Mouse (Mus musculus) ovary, postnatal 10 days (tissue): ENCODE data around the gene Cd82.

Source experiments
- DNase-seq: peaks from one replicate; pipeline ENCODE4 v3.0.0; 2022; ENCODE audit warnings: low spot score

Cd82 gene

DNA sequence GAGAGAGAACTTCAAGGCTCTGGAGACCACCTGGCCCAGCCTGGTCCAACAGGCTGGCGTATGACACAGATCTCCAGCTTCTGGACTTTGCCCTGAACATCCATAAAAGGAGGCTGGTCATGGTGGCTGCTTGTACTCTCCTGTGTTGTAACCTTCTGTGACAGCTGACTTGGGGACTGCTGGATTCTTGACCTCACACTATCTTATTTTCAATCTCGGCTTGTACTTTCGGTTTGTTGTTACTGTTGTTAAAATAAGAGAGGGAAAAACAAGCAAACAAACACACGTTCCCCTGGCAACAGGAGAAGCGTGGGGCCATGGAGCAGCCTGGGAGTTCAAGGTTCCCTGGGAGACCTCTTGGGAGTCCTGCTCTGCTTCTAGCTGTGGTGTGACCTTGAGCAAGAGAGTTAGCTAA, 17.7 kb downstream of the Cd82 start:
- DNase-seq: no peak

DNA sequence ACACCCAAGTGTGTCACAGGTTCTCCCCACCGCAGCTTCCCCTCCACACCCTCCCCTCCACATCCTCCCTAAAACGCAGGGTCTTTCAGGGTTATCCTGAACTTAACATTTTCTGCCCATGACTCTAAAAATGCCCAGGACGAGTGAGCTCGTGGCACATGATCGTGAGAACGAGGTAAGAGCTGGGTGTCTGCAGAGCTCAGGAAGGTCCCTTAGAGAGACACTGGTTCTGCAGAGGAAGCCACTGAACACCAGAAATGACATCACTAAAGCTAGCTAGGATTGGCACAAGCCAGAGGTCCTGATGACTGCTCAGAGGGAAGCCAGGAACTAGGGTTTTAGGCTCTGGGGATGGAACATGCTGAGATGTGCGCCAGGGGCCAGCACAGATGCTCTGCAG, 18.7 kb downstream of the Cd82 start:
- no peak for DNase-seq

DNA sequence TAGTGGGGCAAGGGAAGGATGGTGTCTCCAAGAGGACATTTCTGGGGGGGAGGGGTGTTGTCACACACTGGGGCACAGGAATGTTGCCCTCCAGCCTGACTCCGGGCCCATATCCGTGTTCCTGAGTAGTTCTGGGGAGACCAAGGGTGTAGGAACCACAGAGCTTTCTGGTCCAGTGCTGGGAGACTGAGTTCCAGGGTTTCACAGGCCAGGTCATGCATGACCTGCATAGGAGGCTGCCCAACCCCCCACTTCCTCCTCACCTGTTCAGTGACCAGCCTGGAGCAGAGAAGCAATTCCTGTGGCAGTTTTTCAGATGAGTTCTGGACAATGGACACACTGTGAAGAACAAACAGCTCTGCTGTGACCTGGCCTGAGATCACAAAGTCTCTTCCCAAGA, 19.8 kb downstream of the Cd82 start:
- no peak for DNase-seq

DNA sequence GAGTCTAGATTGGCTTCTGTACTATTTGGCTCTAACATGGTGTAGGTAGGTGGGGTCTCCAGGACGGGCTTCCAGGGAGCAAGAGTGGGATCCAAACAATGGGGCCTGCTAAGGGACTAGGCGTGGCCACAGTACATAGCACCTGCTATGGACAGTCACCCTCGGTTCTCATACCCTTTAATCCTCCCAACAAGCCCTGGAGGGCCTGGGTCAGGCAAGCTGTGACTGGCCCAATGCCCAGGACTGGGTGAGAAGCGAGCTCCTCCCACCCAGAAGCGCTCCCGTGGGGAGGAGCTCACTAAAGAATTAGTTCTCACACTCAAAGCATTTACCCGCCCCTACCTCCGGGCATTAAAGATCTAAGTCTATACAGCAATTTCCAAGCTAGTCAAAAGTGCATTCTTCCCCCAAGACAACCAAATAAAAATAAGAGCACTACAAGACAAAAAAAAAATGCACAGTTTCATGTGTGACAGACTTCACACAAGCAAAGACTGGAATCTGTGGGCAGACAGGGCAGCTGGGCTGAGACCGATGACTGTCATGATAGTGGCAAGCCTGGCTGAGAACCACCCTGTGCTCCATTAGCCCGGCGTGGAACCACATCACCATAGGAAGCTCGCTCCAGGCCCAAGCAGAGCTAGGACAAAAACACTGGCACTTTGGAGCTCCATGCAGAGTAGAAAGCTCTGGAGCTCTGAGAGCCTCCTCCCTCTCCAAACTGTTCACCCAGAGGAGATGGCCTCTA, 23.0 kb downstream of the Cd82 start:
- DNase-seq: no peak

DNA sequence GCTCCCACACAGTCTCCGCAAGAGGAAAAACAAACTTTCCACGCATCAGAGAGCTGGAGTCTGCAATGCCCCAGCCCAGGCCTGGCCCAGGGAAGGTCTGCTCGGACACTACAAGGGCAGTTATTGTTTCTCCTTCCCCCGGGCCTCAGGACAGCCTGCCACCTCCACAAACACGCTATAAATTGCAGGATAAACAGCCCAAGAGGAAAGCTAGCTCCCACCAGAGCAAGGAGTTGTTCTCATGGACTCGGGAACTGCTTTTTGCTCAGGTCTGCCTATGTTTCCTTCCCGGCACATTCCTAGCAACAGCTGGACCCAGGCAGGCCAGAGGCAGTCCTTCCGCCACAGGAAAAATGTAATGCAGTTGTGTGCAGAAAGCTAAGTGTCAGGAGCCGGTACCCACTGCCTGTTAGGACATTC, 23.6 kb downstream of the Cd82 start:
- no peak for DNase-seq

DNA sequence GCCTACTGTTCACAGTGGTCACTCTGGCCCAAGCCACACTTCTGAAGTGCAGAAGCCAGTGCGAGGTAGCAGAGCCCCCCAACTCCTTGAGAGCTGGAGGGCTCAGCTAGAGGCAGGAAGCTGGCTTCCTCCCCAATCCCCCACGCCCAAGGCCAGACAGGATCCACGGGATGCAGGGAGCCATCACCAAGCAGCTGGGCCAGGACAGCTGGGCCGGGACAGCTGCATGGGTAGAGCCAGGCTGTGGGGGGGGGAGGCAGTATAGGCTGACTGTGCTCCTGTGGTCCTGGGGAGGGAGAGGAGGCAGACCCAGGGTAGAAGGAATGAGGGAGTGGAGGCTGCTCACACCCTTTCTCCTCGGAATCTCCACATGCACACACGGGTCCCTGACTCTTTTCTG, 24.6 kb downstream of the Cd82 start:
- DNase-seq: no peak

DNA sequence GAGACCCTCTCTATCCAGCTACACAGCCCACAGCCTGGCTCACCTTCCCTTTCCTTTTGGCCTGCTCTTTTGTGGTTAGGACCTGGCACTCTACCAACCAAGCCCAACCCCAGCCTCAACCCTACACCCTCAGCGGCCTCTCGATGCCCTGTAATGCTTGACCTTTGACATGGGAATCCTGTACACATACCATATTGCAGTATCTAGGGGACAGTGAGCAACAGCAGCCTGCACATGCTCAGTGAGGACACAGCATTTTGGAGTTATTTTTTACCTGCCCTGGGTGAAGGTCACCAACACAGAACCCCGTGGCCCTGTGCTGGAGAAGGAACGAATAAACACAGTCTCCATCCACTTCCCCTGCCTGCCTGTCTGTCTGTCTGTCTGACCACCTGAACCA, 27.4 kb downstream of the Cd82 start:
- DNase-seq: no peak

DNA sequence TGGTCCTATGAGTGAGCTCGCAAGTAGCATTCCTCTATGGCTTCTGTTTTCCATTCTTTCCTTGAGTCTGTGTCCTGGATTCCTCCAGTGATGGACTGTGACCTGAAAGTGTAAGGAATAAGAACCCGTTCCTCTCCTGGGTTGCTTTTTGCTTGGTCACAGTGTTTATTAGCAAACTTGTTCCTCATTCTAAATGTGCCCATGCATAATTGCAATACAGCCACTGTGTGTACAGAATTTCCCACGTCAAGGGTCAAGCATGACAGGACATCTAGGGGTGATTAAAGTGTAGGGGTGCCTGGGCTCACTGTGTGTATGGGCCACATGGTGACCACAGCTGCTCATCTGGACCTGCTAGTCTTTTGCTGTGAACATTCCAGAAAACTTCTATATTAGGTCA, 28.0 kb downstream of the Cd82 start:
- DNase-seq: no peak

DNA sequence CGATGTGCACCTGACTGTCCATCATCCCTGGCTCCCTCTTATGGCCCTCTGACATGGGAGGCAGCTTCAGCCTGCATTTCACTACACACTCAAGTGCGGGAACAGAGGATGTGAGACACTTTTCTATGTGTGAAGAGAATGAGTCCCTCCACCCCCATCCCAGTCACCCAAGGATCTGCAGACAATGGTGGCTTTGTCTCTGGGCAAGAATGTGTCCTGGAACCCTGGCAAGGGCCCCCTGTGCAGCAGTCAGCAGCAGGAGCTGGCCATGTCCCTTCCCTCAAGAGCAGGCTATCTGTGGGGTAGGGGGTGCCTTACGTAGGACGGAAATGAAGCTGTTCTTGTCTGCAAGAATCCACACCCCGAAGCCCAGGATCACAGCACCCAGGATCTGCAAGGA, 29.4 kb downstream of the Cd82 start:
- DNase-seq: no peak

DNA sequence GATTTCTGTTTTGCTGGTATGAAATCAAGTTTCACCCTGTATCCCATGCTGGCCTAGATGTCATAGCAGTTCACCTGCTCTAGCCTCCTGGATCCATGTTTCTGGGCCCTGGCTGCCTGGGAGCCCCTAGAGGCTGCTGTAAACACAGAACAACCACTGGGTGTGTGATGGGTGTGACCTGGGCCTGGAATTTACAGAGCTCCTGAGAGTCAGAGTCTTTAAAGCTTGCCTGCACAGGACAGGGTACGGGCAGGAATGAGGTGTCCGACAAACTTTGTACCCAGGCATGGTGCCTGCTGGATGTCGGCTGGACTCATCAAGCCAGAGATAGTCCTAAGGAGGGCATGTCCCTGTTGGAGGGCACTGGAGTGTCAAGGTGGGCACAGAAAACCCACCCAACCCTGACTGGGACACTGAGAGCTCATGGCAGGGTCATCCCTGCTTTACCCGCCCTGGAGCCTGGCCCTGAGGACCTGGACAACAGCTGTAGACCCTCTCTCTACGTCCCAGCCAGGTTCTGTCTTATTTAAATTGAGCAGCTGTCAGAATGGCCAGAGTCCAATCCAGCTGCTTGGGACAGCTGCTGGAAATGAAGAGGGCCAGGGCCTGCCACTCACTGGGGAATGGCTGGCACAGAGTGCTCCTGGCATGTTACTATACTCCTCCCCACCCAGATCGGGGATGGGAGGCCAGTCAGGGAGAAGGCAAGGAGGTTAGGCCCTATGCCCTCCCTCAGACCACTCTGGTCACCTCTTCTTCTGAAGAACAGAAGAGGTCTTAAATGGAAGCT, 30.1 kb downstream of the Cd82 start:
- no peak for DNase-seq

DNA sequence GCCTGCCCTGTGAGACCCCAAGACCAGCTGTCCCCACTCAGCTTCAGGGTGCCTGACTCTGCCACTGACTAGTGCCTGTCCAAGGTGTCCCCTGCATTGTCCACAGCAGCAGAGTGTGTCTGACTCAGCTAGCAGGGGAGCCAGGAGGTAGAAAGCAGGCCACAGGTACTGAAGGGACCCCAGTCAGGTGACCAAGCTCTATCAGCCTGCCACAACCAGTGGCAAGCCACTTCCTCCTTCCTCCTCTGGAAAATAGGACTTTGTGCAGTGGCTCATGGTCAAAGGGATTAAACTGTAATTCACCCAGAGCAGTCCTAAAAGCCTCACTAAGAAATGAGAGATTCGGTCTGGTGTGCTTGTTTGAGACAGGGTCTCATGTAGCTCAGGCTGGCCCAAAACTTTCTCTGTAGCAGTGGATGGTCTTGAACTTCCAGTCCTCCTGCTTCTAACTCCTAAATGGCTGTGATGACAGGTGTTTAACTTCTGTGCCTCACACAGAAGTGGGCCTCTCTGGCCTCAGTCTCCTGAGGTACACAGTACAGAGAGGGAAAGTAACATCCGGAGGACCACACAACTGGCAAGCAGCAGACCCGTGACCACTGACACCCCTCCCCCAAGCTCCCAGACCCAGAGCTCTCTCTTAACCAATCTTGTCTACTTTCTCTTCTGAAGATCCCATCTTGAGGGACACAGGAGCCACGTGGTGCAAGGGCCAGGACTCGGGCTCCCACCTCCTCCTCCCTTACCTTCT, 31.2 kb downstream of the Cd82 start:
- DNase-seq: no peak

DNA sequence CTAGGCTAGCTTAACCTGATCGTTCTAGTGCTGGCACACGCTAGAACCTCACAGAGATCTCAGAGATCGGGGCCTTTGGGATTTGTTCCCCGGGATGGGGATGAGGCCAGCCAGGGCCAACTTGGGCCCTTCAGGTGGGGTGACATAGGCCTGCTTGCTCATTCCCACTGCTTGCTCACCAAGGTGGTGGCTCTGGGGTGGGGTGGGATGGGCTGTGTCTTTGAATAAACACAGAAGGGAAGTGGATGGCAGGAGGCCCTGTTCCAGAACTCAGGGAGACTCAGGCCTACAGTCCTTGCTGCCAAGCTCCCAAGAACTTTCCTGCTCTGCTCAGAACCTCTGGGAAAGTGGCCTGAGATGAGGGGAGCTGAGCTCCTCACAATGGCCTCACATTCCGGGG, 31.9 kb downstream of the Cd82 start:
- no peak for DNase-seq

DNA sequence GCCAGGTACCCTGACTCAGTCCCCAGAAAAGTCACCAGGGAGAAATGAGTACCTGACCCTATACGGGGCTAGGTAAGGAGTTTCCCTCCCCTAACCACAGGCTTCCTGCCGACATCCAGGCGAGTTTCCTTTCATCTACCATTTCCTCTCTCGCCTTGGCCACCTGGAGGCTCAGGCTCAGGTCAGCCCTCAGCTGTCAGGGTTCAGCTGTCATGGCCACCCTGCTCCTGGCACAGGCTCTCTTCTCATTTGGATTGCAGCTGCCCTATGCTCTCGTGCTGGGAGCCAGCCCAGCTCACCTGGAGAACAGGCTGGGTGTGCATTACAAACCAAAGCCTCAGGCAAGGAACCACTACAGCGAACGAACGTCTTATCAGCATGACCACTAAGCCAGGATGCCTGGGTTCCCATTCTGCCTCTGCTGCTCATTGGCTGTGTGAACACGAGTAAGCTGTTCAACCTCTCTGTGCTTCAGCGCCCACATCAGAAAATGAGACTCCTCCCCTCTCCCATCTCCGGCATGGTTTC, 34.9 kb downstream of the Cd82 start:
- DNase-seq: no peak

DNA sequence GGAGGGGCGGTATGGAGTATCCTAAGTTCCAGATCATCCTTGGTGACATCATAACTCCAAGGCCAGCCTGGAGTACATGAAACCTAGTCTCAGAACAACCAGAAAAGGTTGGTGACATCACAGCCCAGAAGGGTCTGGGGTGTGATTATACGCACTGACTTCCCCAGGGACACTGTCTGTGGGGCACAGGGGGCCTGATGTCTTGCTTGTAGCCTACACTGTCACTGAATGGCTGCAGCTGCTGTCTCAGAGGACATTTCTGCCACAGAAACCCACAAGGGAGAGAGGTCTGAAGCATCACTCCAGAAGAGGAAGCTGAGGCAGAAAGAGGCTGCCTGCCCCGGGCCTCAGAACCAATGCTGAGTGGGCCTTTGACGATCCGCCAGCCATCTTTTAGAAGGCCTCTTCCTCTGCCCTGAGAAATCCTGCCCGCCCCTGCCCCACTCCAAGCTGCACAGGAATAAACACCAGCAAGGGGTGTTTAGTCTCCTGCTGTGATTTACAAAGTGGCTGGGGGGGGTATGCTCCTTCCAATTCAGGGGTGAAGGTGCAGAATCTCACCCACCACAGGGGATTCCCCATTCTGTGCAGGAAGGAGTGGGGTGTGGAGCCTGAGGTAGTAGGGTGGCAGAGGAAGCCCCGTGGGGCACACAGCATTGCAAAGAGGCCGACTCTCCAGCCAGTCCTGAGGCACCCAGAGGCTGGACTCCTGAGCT, 35.8 kb downstream of the Cd82 start:
- DNase-seq: no peak

DNA sequence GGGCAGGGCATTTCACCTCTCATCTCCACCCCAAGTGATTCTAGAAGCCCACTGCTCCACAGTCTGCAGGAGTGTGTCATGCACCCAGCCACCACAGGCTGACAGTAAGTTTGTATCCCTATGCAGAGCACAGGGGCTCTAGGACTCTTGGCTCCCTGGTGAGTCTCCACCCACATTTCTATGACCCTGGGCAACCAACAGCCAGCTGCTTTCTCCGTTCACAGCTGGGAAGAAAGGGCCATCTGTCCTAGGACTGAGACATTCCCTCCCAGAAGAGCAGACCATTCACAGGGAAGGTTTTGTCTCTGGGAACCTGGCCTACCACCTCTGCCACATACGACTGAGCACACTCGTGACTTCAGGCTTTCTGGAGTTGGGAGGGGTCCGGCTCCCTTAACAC, 37.1 kb downstream of the Cd82 start:
- no peak for DNase-seq

DNA sequence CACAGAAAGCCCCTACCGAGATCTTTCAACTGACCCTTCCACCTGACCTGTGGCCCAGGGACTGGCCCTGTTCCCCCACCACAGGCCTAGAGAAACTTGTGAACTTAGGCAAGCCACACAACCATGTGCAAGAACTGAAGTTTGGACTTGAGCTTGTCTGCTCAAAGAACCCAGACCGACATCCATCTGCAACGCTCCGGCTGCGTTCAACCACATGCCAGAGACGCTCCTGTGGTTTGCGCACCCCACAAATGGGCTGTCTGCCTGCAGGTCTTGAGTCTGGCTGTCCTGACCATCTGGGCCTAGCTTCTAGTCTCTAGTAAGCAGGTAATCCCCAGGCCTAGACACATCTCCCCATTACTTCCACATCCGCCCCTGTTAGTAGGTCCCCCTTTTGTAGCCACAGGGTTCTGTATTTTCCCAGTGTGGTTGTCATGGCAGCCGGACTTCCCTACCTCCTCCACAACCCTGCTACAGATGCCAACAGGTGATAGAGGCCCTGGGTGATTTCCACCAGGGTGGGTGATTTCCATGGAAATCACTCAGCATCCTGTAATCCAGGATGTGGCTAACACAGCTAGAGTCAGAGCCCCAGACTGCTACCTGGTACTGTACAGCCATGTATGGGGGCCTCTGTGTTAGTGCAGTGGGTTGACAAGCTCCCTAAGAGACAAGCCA, 38.5 kb downstream of the Cd82 start:
- DNase-seq: no peak

DNA sequence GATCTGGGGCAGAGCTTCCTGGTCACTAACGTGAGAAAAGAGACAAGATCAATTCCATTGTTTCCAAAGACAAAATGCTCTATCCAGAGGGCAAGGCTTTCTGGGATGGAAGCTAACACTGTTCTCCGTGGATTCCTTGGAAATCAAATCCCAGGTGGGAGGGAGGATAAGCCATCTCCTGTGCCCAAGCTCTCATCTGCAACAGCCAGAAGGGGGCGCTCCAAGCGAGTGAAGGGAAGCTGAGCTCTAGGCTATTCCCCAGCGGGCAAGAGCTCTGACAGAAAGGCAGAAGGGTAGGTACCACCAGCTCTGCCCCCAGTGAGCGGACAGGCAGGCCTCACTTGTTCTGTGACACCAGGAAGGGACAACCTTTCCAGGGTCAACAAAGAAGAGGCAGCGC, 41.6 kb downstream of the Cd82 start:
- peak; percentile 65 for DNase-seq

DNA sequence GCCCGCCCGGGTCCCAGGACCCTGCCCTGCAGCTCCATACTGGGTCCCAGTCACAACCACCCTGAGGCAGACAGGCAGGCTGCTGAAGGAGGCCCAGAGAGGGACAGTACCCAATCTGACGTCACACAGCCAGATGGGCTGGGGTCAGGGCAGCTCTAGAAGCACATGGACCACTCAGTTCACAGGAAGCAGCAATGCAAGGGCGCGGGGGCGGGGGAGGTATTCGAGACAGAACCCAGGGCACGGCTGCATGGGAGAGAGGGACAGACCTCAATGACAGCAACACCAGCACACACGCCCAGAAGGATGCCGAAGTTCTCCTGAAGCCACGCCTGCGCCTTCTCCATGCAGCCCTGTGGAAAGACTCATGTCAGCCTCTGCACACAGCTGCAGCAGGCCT, 43.0 kb downstream of the Cd82 start:
- DNase-seq: no peak

DNA sequence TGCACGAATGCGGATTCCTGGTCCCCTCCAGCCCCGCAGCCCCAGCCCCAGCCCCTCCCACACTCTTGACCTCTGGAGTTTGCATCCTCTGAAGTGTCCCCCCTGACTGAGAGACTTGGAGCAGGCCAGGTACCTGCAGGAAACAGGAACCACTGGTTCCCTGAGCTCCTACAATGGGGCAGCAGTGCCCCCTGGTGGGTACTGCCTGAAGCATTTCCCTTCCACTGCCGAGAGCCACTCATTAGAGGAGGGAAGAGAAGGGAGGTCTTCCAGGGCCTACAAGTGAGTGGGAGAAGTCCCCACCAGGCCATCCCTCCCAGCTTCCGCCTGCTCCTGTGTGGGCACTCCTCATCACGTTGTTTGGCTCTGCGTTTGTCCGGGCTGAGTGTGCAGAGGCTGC, 44.5 kb downstream of the Cd82 start:
- peak; percentile 59 for DNase-seq

DNA sequence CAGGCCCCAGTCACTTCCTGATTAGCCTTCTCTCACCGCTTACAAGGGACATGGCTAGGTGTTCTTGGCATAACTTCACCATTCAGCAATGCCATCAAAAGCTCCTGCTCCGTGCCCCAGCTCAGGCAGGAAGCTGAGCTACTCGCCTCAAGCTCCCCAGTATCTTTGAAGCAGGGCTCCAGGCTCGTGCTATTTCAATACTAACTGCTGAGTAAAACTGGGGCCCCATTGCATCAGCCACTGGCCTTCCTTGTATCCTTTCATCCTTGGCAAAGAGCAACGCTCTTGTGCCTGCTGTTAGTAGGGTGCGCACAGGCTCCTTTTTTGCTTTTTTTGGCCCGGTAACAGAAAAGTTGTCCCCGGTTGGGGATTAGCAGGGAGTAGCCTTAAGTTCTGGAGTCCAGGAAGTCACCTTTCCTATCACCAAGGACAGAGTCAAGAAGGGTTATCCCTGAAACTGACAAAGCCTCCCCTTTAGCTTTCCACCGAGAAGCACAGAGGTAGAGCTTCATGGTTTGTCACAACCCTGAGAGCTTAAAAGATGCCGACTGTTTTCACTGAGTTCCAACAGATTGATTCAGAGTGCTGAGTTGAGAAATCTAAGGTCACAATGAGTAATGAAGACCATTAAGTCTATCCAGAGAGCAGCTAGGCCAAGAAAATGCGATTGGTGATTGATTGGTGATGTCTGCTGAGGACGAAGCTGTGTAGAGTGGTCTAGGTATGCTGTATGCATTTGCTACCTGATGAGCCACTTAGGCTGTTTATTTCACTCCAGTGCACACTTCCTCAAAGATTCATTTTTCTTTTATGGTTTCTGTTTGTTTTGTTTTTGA, 45.8 kb downstream of the Cd82 start:
- no peak for DNase-seq

DNA sequence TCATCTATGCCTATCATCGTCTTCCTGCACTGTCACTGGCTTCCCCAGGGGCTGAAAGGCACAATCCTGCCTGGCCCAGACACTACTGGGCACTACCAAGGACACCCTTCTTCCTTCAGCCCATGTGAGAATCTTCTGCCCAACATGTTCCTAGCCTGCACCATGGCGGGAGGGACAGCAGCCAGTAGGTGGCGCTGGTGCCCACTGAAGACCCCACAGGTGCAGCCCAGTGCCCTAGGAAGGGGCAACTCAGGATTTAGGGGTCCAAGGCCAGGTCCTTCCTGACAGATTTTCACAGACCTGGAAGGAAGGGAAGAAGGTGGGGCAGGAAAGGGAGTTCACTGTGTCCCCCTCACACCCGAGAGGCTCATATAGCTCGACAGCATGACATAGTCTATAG, 47.7 kb downstream of the Cd82 start:
- DNase-seq: no peak
